Comparison of ENCODE assay signal across 1 mouse cellular context in the genomic region with DNA sequence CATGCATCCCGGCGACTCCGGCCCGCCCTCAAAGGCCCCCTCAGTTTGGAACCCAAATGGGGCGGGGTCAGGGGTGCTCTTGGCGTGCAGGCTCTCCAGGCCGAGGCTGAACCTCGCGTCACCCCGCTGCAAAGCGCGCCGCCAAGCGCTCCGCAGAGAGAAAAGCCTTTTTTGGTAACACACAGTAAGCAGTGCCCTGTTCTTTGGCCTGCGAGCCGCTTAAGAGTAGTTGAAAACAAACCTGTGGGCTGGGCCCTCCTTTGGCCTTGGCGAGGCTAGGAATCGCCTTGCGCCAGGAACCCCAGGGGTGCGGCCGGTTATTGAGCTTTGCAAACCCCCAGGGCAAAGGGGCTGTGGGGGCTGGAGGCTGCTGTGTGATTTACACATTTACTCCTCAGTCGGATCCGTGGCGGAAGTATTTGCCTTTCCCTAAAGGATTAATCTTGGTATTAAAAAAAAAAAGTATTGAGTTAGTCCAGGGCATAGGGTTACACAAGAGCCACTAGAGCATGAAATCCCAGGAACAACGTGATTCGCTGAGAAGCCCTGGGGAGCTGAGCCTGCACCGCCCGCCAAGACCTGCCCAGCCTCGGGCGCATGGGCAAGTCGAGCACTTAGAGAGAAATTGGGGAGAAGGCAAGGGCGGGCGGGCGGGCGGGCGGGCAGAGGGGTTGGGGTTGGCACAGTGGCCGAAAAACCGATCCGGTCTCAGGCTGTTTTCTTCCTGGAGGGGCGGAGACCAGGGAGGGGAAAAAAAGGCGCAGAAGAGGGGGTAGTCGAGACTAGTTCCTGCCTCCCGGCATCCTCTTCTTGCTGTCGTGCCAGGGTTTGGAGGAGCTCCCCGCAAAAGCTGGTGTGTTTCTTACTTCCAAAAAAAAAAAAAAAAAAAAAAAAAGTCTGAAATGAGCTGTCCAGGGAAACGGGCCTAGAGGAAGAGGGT.
TF ChIP-seq lines count a peak whose summit lies in the region.

No protein-coding gene starts in this region.

TF ChIP-seq in CH12.LX, 34 proteins besides CTCF, POLR2A, EP300 and RAD21 (continued from another document):
- TF ChIP-seq GABPA (IDR thresholded peaks at IDR 0.05; ENCODE audit: insufficient replicate concordance, low read depth, low read length) (no peak), SMC3 (IDR thresholded peaks at IDR 0.05; ENCODE audit: low read depth, low read length) (peak; percentile 80), CHD1 (IDR thresholded peaks at IDR 0.05; ENCODE audit: low read depth, low read length) (peak; percentile 3; the same call in 1 of the 2 replicates), PAX5 (IDR thresholded peaks at IDR 0.05; ENCODE audit: low read length) (no peak), POLR2AphosphoS2 (IDR thresholded peaks at IDR 0.05; ENCODE audit: low read depth, low read length) (no peak), UBTF (IDR thresholded peaks at IDR 0.05; ENCODE audit: low read depth, low read length) (no peak), ETS1 (conservative IDR thresholded peaks at IDR 0.05; ENCODE audit: low read depth, low read length) (no peak), USF1 (IDR thresholded peaks at IDR 0.05; ENCODE audit: low read depth, low read length) (no peak), CHD2 (IDR thresholded peaks at IDR 0.05; ENCODE audit: low read length) (peak; percentile 29; the same call in 1 of the 2 replicates), MAFK (IDR thresholded peaks at IDR 0.05; ENCODE audit: insufficient replicate concordance, low read length) (no peak), USF2 (conservative IDR thresholded peaks at IDR 0.05; ENCODE audit: low read depth, low read length) (no peak)
